Mouse (Mus musculus): ENCODE data around the gene Cxcl5.

DNA sequence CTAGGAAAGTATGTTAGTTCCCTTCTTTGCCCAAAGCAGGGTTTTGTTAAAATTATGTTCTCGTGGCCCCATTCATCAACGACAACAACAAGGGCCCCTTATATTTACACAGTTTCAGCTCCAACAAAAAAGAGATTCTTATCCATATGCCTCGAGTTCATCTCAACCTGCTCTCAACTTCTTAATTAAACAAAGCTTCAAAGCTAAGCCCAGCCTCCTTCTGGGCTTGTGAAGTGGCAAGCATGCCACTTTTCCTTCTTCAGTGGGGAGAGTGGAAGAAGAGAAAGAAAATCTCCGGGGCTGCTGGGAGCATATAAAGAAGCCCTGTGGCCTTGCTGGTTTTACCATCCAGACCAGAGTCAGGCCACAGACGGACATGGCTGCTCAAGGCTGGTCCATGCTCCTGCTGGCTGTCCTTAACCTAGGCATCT is 35.0 kb downstream of the Cxcl5 start, which contains the start of gene Cxcl15:
- TF ChIP-seq CTCF (IDR thresholded peaks at IDR 0.05; ENCODE audit: extremely low read depth, insufficient read depth, low read length): no peak
- no peak for TF ChIP-seq POLR2A (IDR thresholded peaks at IDR 0.05; ENCODE audit: extremely low read depth, insufficient read depth, low read length)

All from cortical plate, adult 2 months (tissue).